Mouse (Mus musculus): ENCODE data around the gene Gm16867.
"Not testable (repeated sequence)": the region's sequence is repeated elsewhere in the genome, so short reads cannot be mapped to it uniquely, and the experiment has no call there.

GRCm38 (mm10) chr14:69421003-69421402, 82.2 kb downstream of the Gm16867 start:
- TF ChIP-seq CEBPB (IDR thresholded peaks at IDR 0.05; ENCODE audit: insufficient read depth, poor library complexity, severe bottlenecking); TCF3 (IDR thresholded peaks at IDR 0.05; ENCODE audit: insufficient read length, low read depth); MYOD1 (IDR thresholded peaks at IDR 0.05; ENCODE audit: control insufficient read depth in 1 of 3, insufficient read length in 2 of 3, low read depth in 2 of 3); POLR2AphosphoS2 (IDR thresholded peaks at IDR 0.05; ENCODE audit: insufficient read length, low read depth); POLR2A (IDR thresholded peaks at IDR 0.05; ENCODE audit: insufficient read length, low read depth); MAX (IDR thresholded peaks at IDR 0.05; ENCODE audit: low read depth): not testable (repeated sequence)
